Mouse (Mus musculus): ENCODE measurements around the gene Nt5c3b.

- TF ChIP-seq POLR2A (IDR thresholded peaks at IDR 0.05; ENCODE audit: low read depth, low read length) (no peak), CTCF (conservative IDR thresholded peaks at IDR 0.05; ENCODE audit: insufficient read depth, insufficient read length, low read depth, low read length) (no peak)
Observed at GRCm38 (mm10) chr11:100432002-100432401, 9.6 kb downstream of the Nt5c3b start.

Measured in kidney, adult 2 months (tissue).